Mouse (Mus musculus): Measurements from ENCODE around the gene Pou2f1. TPM values are rescaled to one million over a fixed set of nuclear protein-coding genes. Genes with fewer than 3 reads are reported as not detected.

The Pou2f1 gene
- polyA plus RNA-seq, 1 experiment from 2014 or later = 28.0 TPM

DNA sequence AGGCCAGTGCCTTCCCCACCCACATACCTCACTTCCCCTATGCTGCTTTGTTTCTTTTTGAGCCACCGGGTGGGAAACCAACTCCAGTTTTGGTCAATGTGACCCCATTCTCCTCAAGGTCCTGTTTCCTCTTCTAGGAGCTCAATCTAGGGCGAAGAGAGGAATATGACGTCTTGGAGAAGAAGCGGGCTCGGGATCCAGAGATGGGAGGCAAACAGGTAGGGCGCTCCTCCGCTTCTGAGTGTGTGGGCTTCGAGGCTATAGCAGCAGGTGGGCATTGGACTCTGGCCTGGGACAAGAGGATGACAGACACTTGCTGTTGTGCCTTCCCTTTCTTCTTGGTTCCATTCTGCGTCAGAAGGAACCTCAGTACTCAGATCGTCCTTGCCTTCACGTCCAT lies 145.2 kb downstream of the Pou2f1 start:
- Histone ChIP-seq H3K27me3 (ENCODE audit: low read depth, poor library complexity, severe bottlenecking) (peaks cover 29% of the 10 kb centered on the region), H3K27ac (replicated peaks) (no peak overlapping the region), H3K4me3 (no peak overlapping the region), H3K4me1 (peaks cover 23% of the 10 kb centered on the region), H3K9me3 (replicated peaks) (no peaks in the 10 kb centered on the region), H3K36me3 (no peaks in the 10 kb centered on the region)
- 88% methylated on average over 11 of the region's 11 CpGs for WGBS
- no peak for DNase-seq (ENCODE audit: low spot score)

DNA sequence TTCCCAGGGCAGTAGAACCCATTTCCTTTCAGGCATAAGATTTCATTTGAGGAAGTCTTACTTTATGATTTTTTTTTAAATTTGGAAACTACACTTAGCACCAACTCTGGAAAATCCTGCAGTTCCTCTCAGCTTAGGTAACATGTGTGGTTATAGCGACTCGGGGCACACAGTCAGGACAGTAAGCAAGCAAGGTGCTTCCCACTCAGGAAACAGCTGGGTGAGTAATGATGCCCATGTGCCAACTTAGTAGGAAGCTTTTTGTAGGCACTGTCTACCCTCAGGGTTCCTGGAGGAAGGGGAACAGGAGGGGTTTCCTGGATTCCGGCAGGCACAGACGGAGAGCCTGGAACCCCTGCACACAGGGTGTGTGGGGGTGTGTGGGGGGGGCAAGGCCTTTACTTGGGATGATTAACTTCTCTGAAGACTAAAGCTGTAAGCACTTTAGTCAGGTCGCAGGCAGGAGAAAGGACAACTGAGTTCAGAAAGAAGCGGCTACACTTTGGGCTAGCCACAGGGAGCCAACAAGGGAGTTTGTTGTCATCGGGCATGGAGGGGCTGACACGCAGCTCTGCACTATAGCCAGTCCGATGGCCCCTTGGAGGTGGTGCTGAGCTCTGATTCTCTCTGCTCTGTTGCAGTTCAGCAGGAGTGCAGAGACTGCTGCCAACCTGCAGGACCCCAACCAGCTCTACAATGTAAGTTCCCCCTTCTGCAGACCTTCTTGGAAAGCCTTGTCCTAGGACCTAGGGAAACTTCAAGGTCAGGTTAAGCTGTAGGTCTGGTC lies 146.5 kb downstream of the Pou2f1 start:
- Histone ChIP-seq H3K27me3 (ENCODE audit: low read depth, poor library complexity, severe bottlenecking) (peaks cover 37% of the 10 kb centered on the region), H3K27ac (replicated peaks) (no peak overlapping the region), H3K9me3 (replicated peaks) (no peaks in the 10 kb centered on the region), H3K36me3 (no peaks in the 10 kb centered on the region), H3K4me3 (no peak overlapping the region), H3K4me1 (peaks cover 19% of the 10 kb centered on the region)
- WGBS = 55% methylated on average over 9 of the region's 9 CpGs
- no peak for DNase-seq (ENCODE audit: low spot score)

- H3K27ac ChIP-seq (replicated peaks) = no peak overlapping the region
- whole genome bisulfite sequencing = 61% methylated on average over 10 of the region's 10 CpGs
- H3K4me1 ChIP-seq = peaks cover 37% of the 10 kb centered on the region
- DNase-seq (ENCODE audit: low spot score) = peak; percentile 75
- H3K36me3 ChIP-seq = no peaks in the 10 kb centered on the region
- no peak overlapping the region for H3K4me3 ChIP-seq
- H3K27me3 ChIP-seq (ENCODE audit: low read depth, poor library complexity, severe bottlenecking) = peaks cover 47% of the 10 kb centered on the region
- no peaks in the 10 kb centered on the region for H3K9me3 ChIP-seq (replicated peaks)
These were observed 148.6 kb downstream of the Pou2f1 start for GRCm38 (mm10) chr1:165853729-165854420.

DNA sequence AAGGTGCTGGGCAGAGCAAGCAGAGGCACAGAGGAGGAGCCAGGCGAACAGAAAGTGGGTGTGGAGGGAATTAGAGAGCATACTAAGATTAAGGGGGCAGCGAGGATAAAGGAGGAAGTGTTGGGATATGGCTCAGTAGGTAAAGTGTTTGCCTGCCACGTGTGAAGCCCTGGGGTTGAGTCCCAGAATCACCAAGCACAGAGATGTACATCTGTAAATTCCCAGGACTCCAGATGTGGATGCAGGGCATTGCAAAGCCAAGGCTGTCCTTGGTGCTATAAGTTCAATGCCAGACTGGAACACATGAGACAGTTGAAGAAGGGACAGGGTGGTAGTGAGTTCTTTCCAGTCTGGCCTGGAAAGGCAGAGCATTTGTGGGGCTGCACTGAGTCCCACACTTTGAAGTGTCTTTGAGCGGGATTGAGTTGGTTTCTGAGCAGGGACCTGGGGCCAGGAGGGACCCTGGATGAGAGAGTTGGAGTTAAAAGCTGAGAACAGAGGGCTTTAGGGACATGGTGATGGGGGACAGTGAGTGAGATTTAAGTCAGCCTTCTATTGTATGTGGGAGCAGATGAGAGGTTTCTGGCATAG lies 149.3 kb downstream of the Pou2f1 start:
- H3K9me3 ChIP-seq (replicated peaks) = no peaks in the 10 kb centered on the region
- WGBS = 38% methylated on average over 4 of the region's 4 CpGs
- H3K27ac ChIP-seq (replicated peaks) = peak overlapping the region; percentile 52; the same call in 1 of the 2 replicates
- DNase-seq (ENCODE audit: low spot score) = peak; percentile 11
- no peaks in the 10 kb centered on the region for H3K36me3 ChIP-seq
- peaks cover 39% of the 10 kb centered on the region for H3K4me1 ChIP-seq
- no peak overlapping the region for H3K4me3 ChIP-seq
- H3K27me3 ChIP-seq (ENCODE audit: low read depth, poor library complexity, severe bottlenecking) = peaks cover 50% of the 10 kb centered on the region

GRCm38 (mm10) chr1:165852131-165852530 lies 150.3 kb downstream of the Pou2f1 start:
- no peaks in the 10 kb centered on the region for H3K36me3 ChIP-seq
- peaks cover 39% of the 10 kb centered on the region for H3K4me1 ChIP-seq
- H3K9me3 ChIP-seq (replicated peaks) = no peaks in the 10 kb centered on the region
- peak; percentile 10 for DNase-seq (ENCODE audit: low spot score)
- H3K4me3 ChIP-seq = no peak overlapping the region
- peaks cover 57% of the 10 kb centered on the region for H3K27me3 ChIP-seq (ENCODE audit: low read depth, poor library complexity, severe bottlenecking)
- 85% methylated on average over 5 of the region's 5 CpGs for WGBS
- H3K27ac ChIP-seq (replicated peaks) = no peak overlapping the region

- no peak for DNase-seq (ENCODE audit: low spot score)
- Histone ChIP-seq H3K4me3 (no peak overlapping the region), H3K36me3 (no peaks in the 10 kb centered on the region), H3K9me3 (replicated peaks) (no peaks in the 10 kb centered on the region), H3K27ac (replicated peaks) (0 out of 2 replicates have a peak overlapping the region, but pooled peaks have one; percentile 33), H3K4me1 (peaks cover 47% of the 10 kb centered on the region), H3K27me3 (ENCODE audit: low read depth, poor library complexity, severe bottlenecking) (peaks cover 68% of the 10 kb centered on the region)
- WGBS = 85% methylated on average over 17 of the region's 17 CpGs
These were observed 152.7 kb downstream of the Pou2f1 start for GRCm38 (mm10) chr1:165849458-165850445.

- Histone ChIP-seq H3K9me3 (replicated peaks) (no peaks in the 10 kb centered on the region), H3K4me1 (peaks cover 56% of the 10 kb centered on the region), H3K27ac (replicated peaks) (no peak overlapping the region), H3K27me3 (ENCODE audit: low read depth, poor library complexity, severe bottlenecking) (peaks cover 77% of the 10 kb centered on the region), H3K36me3 (no peaks in the 10 kb centered on the region), H3K4me3 (no peak overlapping the region)
- no peak for DNase-seq (ENCODE audit: low spot score)
- WGBS = 77% methylated on average over 4 of the region's 4 CpGs
These were observed 153.6 kb downstream of the Pou2f1 start for GRCm38 (mm10) chr1:165848881-165849280.

DNA sequence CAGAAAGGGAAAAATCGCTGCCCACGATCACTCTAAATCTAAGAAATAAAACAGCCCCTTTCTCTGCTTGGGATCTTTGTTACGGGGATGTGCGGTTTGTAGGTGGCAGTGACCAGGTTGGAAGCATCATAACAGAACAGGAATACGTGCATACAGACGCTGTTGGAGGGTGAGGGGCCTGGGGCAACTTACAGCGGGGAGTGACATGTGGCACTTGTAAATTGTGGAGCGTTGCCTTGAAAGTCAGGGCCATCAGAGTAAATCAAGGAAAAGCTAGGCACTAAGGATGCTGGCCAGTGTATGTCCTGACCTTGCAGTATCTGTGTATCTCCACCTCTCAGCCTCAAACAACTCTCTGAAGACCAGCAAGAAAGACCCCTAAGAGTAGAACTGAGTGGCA lies 154.1 kb downstream of the Pou2f1 start:
- Histone ChIP-seq H3K9me3 (replicated peaks) (no peaks in the 10 kb centered on the region), H3K27ac (replicated peaks) (no peak overlapping the region), H3K4me3 (no peak overlapping the region), H3K36me3 (no peaks in the 10 kb centered on the region), H3K4me1 (peaks cover 56% of the 10 kb centered on the region), H3K27me3 (ENCODE audit: low read depth, poor library complexity, severe bottlenecking) (peaks cover 77% of the 10 kb centered on the region)
- WGBS = 88% methylated on average over 8 of the region's 8 CpGs
- DNase-seq (ENCODE audit: low spot score) = no peak

DNA sequence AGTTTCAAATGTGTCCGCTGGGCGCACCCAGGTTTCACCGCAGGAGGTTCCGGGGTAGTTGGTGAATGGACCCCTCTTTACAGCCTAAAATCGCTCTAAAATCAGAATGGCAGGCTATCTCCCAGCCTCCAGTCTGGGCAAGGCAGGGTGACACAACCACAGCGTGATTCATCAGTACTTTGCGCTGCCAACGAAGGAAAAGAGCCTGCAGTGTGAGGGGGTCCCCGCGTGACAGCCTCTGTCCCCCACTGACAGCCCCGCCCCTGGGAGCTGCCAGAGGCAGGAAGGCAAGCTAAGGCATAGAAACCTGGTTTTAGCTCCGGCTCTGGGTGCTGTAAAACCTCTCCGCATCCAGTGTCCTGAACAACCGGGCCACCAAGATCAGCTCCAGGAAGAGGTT lies 157.1 kb downstream of the Pou2f1 start:
- 5% methylated on average over 14 of the region's 14 CpGs for WGBS
- Histone ChIP-seq H3K4me1 (peaks cover 57% of the 10 kb centered on the region), H3K27me3 (ENCODE audit: low read depth, poor library complexity, severe bottlenecking) (peaks cover 81% of the 10 kb centered on the region), H3K9me3 (replicated peaks) (no peaks in the 10 kb centered on the region), H3K4me3 (peak overlapping the region; percentile 68), H3K27ac (replicated peaks) (peak overlapping the region; percentile 83), H3K36me3 (no peaks in the 10 kb centered on the region)
- no peak for DNase-seq (ENCODE audit: low spot score)

DNA sequence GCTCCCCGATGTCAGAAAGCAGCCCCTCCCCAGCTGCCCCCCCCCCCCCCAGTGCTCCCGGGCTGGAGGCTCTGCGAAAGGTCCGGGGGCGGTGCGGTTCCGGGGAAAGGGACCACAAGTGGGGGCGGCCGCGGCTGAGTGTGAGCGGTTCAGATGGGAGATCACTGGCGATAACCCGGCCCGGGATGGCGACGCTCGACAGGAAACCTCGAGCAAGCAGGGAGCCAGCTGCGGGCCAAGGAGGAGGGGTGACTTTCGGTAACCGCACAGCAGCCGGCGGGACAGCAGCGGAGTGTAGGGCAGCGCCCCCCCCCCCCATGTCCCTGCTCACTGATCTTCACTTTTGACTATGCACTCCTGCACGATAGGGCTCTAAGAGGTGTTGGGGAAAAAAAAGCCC lies 157.5 kb downstream of the Pou2f1 start:
- peak; percentile 51 for DNase-seq (ENCODE audit: low spot score)
- Histone ChIP-seq H3K4me3 (peak overlapping the region; percentile 68), H3K36me3 (no peaks in the 10 kb centered on the region), H3K27ac (replicated peaks) (peak overlapping the region; percentile 83), H3K27me3 (ENCODE audit: low read depth, poor library complexity, severe bottlenecking) (peaks cover 81% of the 10 kb centered on the region), H3K9me3 (replicated peaks) (no peaks in the 10 kb centered on the region), H3K4me1 (peaks cover 53% of the 10 kb centered on the region)
- under 1% methylated on average over 25 of the region's 26 CpGs for WGBS

DNA sequence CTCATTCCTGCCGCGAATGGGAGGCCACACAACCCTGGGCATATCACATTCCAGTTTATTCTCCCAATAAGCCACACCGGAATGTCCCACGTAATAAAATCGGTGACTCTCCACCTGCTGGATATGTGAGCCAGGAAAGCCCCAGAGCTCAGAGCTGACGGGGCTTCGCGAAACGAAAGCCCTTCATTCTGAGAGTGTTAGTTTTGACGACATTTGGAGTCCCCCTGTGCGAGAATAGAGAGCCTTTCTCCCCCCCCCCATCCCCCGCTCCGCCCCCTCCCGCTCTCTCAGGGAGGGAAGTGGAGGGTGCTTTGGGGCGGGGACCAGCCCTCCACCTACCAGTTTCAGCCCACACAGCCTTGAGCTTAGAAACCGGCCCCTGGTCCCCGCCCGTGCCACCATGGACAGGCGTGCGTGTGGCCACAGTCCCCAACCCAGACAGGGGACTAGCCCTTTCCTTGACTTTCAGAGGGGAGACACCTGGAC lies 158.0 kb downstream of the Pou2f1 start:
- Histone ChIP-seq H3K4me1 (peaks cover 49% of the 10 kb centered on the region), H3K9me3 (replicated peaks) (no peaks in the 10 kb centered on the region), H3K4me3 (peak overlapping the region; percentile 68), H3K27me3 (ENCODE audit: low read depth, poor library complexity, severe bottlenecking) (peaks cover 86% of the 10 kb centered on the region), H3K36me3 (no peaks in the 10 kb centered on the region), H3K27ac (replicated peaks) (peak overlapping the region; percentile 83)
- DNase-seq (ENCODE audit: low spot score) = peak; percentile 64
- WGBS = 4% methylated on average over 20 of the region's 20 CpGs

- no peak overlapping the region for H3K27ac ChIP-seq (replicated peaks)
- peaks cover 95% of the 10 kb centered on the region for H3K27me3 ChIP-seq (ENCODE audit: low read depth, poor library complexity, severe bottlenecking)
- no peak overlapping the region for H3K4me3 ChIP-seq
- H3K4me1 ChIP-seq = peaks cover 41% of the 10 kb centered on the region
- 83% methylated on average over 3 of the region's 3 CpGs for WGBS
- no peaks in the 10 kb centered on the region for H3K9me3 ChIP-seq (replicated peaks)
- no peak for DNase-seq (ENCODE audit: low spot score)
- no peaks in the 10 kb centered on the region for H3K36me3 ChIP-seq
These were observed 158.9 kb downstream of the Pou2f1 start for GRCm38 (mm10) chr1:165843586-165843985.
